Mouse (Mus musculus) midbrain, embryonic 14.5 days (tissue): ENCODE data around the gene Reep3. TPM values are rescaled to one million over a fixed set of nuclear protein-coding genes. Genes with fewer than 3 reads are reported as not detected.

Experiments used
- ATAC-seq: fragments of 200-750 bp; cut with Nextera tagmentation; 2 replicates; pipeline ENCODE4 v1.8.0; 2017; ENCODE audit warnings: moderate number of reproducible peaks, moderate library complexity; ENCODE audit not compliant: low FRiP score, low TSS enrichment
- DNase-seq: peaks from one replicate; pipeline ENCODE4 v3.0.0-alpha.2; 2015
- H3K27ac ChIP-seq: fragments of 300-500 bp; sonication (generic); replicated peaks from 2 replicates; pipeline ENCODE4 v1.5.1; 2014; ENCODE audit warnings: mild to moderate bottlenecking, low read depth, low read length, moderate library complexity
- H3K27me3 ChIP-seq: fragments of 300-500 bp; sonication (generic); 2 replicates; pipeline ENCODE4 v1.6.1; 2014; ENCODE audit warnings: low read length, control low read depth, mixed read lengths; ENCODE audit not compliant: control insufficient read depth, insufficient read depth
- H3K36me3 ChIP-seq: fragments of 300-500 bp; sonication (generic); 2 replicates; pipeline ENCODE4 v1.6.1; 2014; ENCODE audit warnings: low read length, control low read depth; ENCODE audit not compliant: control insufficient read depth, insufficient read depth
- H3K4me1 ChIP-seq: fragments of 300-500 bp; sonication (generic); 2 replicates; pipeline ENCODE4 v1.6.1; 2014; ENCODE audit warnings: mild to moderate bottlenecking, antibody characterized with exemption, low read length, control low read depth; ENCODE audit not compliant: control insufficient read depth, insufficient read depth
- H3K4me2 ChIP-seq: fragments of 300-500 bp; sonication (generic); 2 replicates; pipeline ENCODE4 v1.6.1; 2014; ENCODE audit warnings: mild to moderate bottlenecking, low read length, moderate library complexity
- H3K4me3 ChIP-seq: fragments of 300-500 bp; sonication (generic); replicated peaks from 2 replicates; pipeline ENCODE4 v1.5.1; 2014; ENCODE audit warnings: low read depth, low read length
- H3K9ac ChIP-seq: fragments of 300-500 bp; sonication (generic); replicated peaks from 2 replicates; pipeline ENCODE4 v1.6.1; 2014; ENCODE audit warnings: mild to moderate bottlenecking, low read length, moderate library complexity
- H3K9me3 ChIP-seq: fragments of 300-500 bp; sonication (generic); 2 replicates; pipeline ENCODE4 v1.6.1; 2016; ENCODE audit warnings: low read length, control low read depth, mixed read lengths; ENCODE audit not compliant: control insufficient read depth
- WGBS: fragments of 180-500 bp; shearing (Covaris S2); extraction: QIAGEN DNeasy Blood & Tissue Kit; methylation state at CpG from one replicate; pipeline ENCODE4 v1.1.7; 2014; 5-methylcytosine and 5-hydroxymethylcytosine counted together
- polyA plus RNA-seq: library from polyadenylated mRNA; unstranded; fragments of >200 nt; fragmentation: Nextera tagmentation; extraction: Ambion mirVana; gene quantifications from 2 replicates; pipeline ENCODE4 v1.2.1, GENCODE M21; 2014

The Reep3 gene
- polyA plus RNA-seq, result 30.5 and 35.5 TPM in 2 replicates

DNA sequence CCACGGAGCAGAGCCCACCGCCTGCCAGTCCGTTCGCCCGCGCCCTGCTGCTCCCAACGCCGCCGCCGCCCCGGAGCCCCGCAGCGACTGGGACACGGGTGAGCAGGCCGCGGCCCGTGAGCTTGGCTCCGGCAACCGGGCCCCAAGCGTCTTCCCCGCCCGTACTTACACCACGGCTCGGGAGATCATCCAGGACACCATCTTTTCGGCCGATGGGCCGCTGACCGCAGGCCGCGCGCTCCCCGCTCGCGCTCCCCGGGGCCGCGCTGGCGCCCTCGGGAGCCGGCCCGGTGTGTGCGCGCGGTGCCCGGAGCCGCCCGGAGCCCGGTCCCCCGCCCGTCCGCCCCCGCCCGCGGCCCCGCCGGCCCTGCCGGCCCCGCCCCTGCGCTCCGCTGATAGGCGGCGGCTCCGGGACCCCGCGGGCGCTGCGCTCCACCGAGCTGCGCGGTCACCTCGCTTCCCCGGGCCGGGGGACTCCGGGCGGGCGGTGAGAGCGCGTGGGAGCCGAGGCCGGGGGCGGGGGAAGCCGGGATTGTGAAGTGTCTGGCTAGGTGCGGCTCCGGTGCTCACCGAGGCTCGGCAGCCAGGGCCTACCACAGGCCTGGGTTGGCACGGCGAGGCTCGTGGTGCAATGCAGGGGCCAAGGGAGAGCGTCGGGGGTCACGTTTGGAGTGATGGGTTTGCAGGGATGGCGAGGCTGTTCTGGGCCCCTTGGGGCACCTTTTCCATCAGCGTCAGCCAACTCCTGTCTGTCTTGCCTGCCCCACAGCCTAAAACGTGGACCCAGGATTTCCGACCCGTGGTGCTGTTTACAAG is at the start of gene Reep3:
TSS of gene Reep3 (minus strand) at position 325 of the 816 bp plus-strand sequence.
- Histone ChIP-seq H3K27ac (peak within 1 kb of the TSS; percentile 100), H3K4me1 (peaks cover 44% of the 10 kb centered on the region), H3K27me3 (no peaks in the 10 kb centered on the region), H3K9me3 (no peaks in the 10 kb centered on the region), H3K36me3 (no peaks in the 10 kb centered on the region), H3K4me3 (peak within 1 kb of the TSS; percentile 92), H3K4me2 (peak within 1 kb of the TSS; percentile 89), H3K9ac (peak within 1 kb of the TSS; percentile 99)
- DNase-seq (peak; percentile 84), ATAC-seq (peak; percentile 83)
- WGBS, result under 1% methylated on average over 97 of the region's 97 CpGs

DNA sequence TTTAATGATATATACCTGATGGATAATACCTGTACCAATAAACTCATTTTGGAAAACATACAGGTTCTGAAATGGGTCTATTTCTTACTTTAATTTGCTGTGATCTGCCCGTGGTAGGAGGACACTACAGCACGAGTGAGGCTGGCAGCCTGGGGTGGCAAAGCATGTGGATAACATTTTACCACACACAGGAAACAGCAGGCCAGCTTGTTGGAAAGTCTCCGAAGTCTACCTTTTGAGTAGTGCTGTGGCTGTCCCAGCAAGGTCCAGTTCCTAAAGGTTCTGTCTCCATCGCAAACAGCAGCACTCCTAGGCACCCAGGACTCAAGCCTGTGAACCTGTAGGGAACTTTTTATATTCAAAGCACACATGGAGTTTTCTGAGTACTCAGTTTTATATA is 48.9 kb upstream of the Reep3 start:
- H3K4me1 ChIP-seq, result no peaks in the 10 kb centered on the region
- H3K4me3 ChIP-seq, result no peak overlapping the region
- no peaks in the 10 kb centered on the region for H3K36me3 ChIP-seq
- no peak overlapping the region for H3K4me2 ChIP-seq
- no peak for ATAC-seq
- no peak for DNase-seq
- H3K9me3 ChIP-seq, result no peaks in the 10 kb centered on the region
- 90% methylated on average over 4 of the region's 4 CpGs for WGBS
- no peak overlapping the region for H3K27ac ChIP-seq
- no peaks in the 10 kb centered on the region for H3K27me3 ChIP-seq
- no peak overlapping the region for H3K9ac ChIP-seq

DNA sequence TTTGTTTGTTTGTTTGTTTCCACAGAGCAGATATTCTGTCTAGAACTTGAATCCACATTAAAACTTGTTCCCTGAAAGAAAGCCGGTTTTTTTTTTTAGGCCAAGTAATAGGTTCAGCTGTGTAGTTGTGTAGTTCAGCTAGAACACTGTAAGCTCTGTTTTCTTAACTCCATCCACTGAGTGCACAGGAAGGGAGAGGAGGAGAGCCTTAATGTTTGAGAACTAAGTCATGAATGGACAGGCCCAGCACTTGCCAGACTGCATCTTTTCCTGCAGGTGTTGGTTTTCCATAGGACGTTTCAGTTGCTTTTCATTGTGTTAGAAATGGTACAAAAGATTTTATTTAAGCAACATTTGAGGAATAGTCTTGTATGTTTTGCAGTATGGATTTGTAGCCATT is 47.5 kb upstream of the Reep3 start:
- Histone ChIP-seq H3K36me3 (no peaks in the 10 kb centered on the region), H3K9me3 (no peaks in the 10 kb centered on the region), H3K4me3 (no peak overlapping the region), H3K4me2 (no peak overlapping the region), H3K27me3 (no peaks in the 10 kb centered on the region), H3K9ac (no peak overlapping the region), H3K27ac (no peak overlapping the region), H3K4me1 (no peaks in the 10 kb centered on the region)
- no peak for ATAC-seq
- WGBS, result 80% methylated on average over 2 of the region's 2 CpGs
- DNase-seq, result no peak

DNA sequence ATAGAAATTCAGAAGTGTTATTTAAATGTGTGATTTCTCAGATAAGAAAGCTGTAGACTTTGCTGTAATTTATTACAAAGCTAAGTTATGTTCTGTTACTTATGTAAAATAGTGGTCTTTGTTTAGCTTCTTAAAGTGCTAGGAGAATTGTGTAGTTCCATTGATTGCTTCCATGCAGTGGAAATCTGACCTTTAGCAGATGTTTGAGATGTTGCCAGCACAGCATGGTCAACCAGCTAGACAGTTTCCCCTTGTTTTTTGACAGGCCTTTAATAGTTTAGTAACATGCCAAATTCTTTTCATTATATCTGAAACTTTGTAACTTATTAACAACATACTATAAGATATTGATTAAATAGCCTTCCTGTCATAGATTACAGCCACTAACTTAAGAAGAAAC is 46.9 kb upstream of the Reep3 start:
- Histone ChIP-seq H3K27me3 (no peaks in the 10 kb centered on the region), H3K9me3 (no peaks in the 10 kb centered on the region), H3K4me1 (no peaks in the 10 kb centered on the region), H3K27ac (no peak overlapping the region), H3K9ac (no peak overlapping the region), H3K4me3 (no peak overlapping the region), H3K4me2 (no peak overlapping the region), H3K36me3 (no peaks in the 10 kb centered on the region)
- DNase-seq (no peak), ATAC-seq (no peak)

DNA sequence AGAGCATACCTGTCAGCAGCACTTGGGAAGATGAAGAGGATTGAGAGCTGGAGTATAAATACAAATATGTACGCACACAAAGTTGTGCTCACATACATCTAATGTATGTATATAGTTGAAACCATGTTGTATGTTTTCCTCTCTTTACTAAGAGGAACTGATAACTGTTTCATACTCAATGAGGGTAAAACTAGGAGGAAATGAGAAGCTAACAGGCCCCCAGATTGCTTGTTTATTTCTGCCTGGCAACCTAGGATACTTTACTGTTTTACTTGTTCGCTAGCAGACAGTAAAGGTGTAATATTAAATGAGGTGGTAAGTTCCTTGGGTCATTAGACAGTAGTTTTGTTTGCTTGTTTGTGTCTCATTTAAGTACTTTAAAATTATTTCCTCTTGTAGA is 40.7 kb upstream of the Reep3 start:
- Histone ChIP-seq H3K4me2 (no peak overlapping the region), H3K27ac (no peak overlapping the region), H3K27me3 (no peaks in the 10 kb centered on the region), H3K36me3 (no peaks in the 10 kb centered on the region), H3K4me3 (no peak overlapping the region), H3K9me3 (no peaks in the 10 kb centered on the region), H3K4me1 (no peaks in the 10 kb centered on the region), H3K9ac (no peak overlapping the region)
- 96% methylated on average over 2 of the region's 2 CpGs for WGBS
- no peak for ATAC-seq
- DNase-seq, result no peak

DNA sequence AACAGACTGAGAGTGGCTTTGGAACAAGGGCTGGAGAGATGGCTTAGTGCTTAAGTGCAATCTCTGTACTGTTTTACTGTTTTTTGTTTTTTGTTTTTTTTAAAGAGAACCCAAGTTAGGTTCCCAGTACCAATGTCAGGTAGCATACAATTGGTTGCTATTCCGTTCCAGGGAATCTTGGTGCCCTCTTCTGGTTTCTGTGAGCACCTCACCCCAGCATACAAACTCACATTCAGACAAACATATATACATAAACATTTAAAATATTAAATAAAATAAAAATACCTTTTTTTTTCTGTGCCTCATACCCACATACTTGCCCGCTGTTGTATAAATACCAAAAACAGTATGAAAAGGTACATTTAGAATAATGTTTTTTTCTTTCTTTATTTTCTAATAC is 37.6 kb upstream of the Reep3 start:
- ATAC-seq (no peak), DNase-seq (no peak)
- no peak overlapping the region for H3K4me3 ChIP-seq
- H3K36me3 ChIP-seq, result no peaks in the 10 kb centered on the region
- H3K9me3 ChIP-seq, result no peaks in the 10 kb centered on the region
- H3K9ac ChIP-seq, result no peak overlapping the region
- no peak overlapping the region for H3K4me2 ChIP-seq
- H3K4me1 ChIP-seq, result peaks cover 2% of the 10 kb centered on the region; the same call in 1 of the 2 replicates
- 91% methylated on average over 2 of the region's 2 CpGs for WGBS
- H3K27ac ChIP-seq, result no peak overlapping the region
- H3K27me3 ChIP-seq, result no peaks in the 10 kb centered on the region

DNA sequence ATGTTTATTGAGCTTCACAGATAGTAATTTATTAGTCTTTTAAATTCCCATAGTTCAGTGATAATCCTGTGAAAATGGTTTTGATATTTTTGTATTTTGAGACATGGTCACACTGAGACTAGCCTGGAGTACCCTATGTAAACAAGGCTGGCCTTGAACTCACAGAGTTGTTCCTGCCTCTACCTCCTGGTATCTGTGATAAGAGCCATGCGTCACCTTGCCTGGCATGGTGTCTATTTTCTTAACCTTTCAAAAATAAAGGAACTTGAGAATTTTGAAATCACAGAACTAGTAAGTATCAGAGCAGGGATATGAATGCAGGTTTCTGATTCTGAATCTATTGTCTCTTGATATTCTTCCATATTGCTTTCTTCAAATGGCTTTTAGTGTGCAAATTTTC is 35.0 kb upstream of the Reep3 start:
- H3K9ac ChIP-seq, result no peak overlapping the region
- H3K4me3 ChIP-seq, result no peak overlapping the region
- no peak overlapping the region for H3K4me2 ChIP-seq
- ATAC-seq (no peak), DNase-seq (no peak)
- WGBS, result 91% methylated on average over 1 of the region's 1 CpGs
- no peaks in the 10 kb centered on the region for H3K9me3 ChIP-seq
- no peaks in the 10 kb centered on the region for H3K36me3 ChIP-seq
- no peak overlapping the region for H3K27ac ChIP-seq
- H3K4me1 ChIP-seq, result peaks cover 10% of the 10 kb centered on the region
- H3K27me3 ChIP-seq, result no peaks in the 10 kb centered on the region

DNA sequence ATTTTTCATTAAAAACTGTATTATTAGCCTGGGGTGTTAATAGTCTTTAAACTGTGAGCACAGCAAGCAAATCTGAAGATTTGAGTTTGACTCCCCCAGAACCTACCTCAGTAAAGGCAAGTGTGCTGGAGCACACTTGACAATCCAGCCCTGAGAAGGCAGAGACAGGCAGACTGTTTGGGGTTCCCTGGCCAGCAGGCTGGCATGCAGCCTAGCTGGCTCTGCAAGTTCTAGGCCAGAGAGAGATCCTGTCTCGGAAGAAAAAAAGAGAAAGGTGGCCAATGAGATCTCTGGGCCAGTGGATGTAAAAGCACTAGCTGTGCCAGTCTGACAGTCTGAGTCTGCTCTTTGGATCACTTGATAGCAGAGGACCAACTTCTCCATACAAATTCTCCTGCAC is 32.8 kb upstream of the Reep3 start:
- 67% methylated on average over 1 of the region's 1 CpGs for WGBS
- no peak for DNase-seq
- no peaks in the 10 kb centered on the region for H3K27me3 ChIP-seq

More for the DNA sequence above, 32.8 kb upstream of the Reep3 start:
- Histone ChIP-seq H3K4me1 (peaks cover 15% of the 10 kb centered on the region), H3K9ac (no peak overlapping the region), H3K9me3 (no peaks in the 10 kb centered on the region), H3K4me2 (no peak overlapping the region), H3K4me3 (no peak overlapping the region), H3K36me3 (no peaks in the 10 kb centered on the region), H3K27ac (no peak overlapping the region)
- ATAC-seq, result no peak
